Mouse (Mus musculus) embryonic facial prominence, embryonic 15.5 days (tissue): Measurements from ENCODE around the gene Tspan5. TPM values are rescaled to one million over a fixed set of nuclear protein-coding genes. Genes with fewer than 3 reads are reported as not detected.

Source experiments
- ATAC-seq: fragments of 200-750 bp; cut with Nextera tagmentation; 2 replicates; pipeline ENCODE4 v1.8.0; 2017; ENCODE audit warnings: low read depth, moderate TSS enrichment; ENCODE audit not compliant: insufficient number of reproducible peaks, low FRiP score, low TSS enrichment
- H3K27ac ChIP-seq: fragments of 300-500 bp; sonication (generic); replicated peaks from 2 replicates; pipeline ENCODE4 v1.5.1; 2015; ENCODE audit warnings: mild to moderate bottlenecking, inconsistent platforms
- H3K27me3 ChIP-seq: fragments of 300-500 bp; sonication (generic); 2 replicates; pipeline ENCODE4 v1.6.1; 2015; ENCODE audit warnings: inconsistent platforms
- H3K36me3 ChIP-seq: fragments of 300-500 bp; sonication (generic); 2 replicates; pipeline ENCODE4 v1.6.1; 2015; ENCODE audit warnings: mild to moderate bottlenecking, inconsistent platforms
- H3K4me1 ChIP-seq: fragments of 300-500 bp; sonication (generic); 2 replicates; pipeline ENCODE4 v1.6.1; 2015; ENCODE audit warnings: inconsistent platforms
- H3K4me2 ChIP-seq: fragments of 300-500 bp; sonication (generic); replicated peaks from 2 replicates; pipeline ENCODE4 v1.6.1; 2015; ENCODE audit warnings: mild to moderate bottlenecking, inconsistent platforms
- H3K4me3 ChIP-seq: fragments of 300-500 bp; sonication (generic); replicated peaks from 2 replicates; pipeline ENCODE4 v1.5.1; 2015; ENCODE audit warnings: mild to moderate bottlenecking, inconsistent platforms
- H3K9ac ChIP-seq: fragments of 300-500 bp; sonication (generic); 2 replicates; pipeline ENCODE4 v1.6.1; 2015; ENCODE audit warnings: inconsistent platforms
- H3K9me3 ChIP-seq: fragments of 300-500 bp; sonication (generic); replicated peaks from 2 replicates; pipeline ENCODE4 v1.6.1; 2016; ENCODE audit warnings: inconsistent platforms
- WGBS: fragments of 180-500 bp; shearing (Covaris S2); methylation state at CpG from one replicate; pipeline ENCODE4 v1.1.7; 2015; 5-methylcytosine and 5-hydroxymethylcytosine counted together
- polyA plus RNA-seq: library from polyadenylated mRNA; unstranded; fragments of >200 nt; fragmentation: Nextera tagmentation; extraction: Ambion mirVana; gene quantifications from 2 replicates; pipeline ENCODE4 v1.2.1, GENCODE M21; 2015

The Tspan5 gene
- polyA plus RNA-seq, 1 experiment from 2014 or later = 42.7 TPM

DNA sequence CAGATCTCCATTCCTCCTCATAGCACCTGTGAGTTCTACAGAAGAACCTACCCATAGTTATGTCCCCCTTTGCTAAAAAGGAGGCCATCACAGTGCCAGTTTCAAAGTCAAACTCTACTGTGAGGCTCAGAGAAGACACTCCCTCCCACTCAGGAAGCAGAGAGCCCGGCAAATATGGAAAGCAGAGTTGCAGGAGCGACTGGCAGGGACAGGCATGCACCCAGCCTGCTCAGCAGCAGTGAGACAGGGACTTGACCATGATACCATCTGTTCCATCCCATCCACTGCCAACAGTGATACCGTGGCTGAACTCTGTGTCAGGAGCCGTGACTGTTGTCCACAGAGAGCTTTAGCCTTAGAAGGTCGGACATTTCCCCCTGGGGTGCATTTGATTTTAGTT lies 123.3 kb downstream of the Tspan5 start:
- Histone ChIP-seq H3K36me3 (0 out of 2 replicates have a peak, but pooled peaks cover 4% of the 10 kb centered on the region), H3K9me3 (no peaks in the 10 kb centered on the region), H3K4me1 (peaks cover 56% of the 10 kb centered on the region), H3K27ac (peak overlapping the region; percentile 85), H3K4me2 (no peak overlapping the region), H3K27me3 (no peaks in the 10 kb centered on the region), H3K4me3 (no peak overlapping the region), H3K9ac (no peak overlapping the region)
- WGBS = 70% methylated on average over 5 of the region's 5 CpGs
- ATAC-seq = no peak

DNA sequence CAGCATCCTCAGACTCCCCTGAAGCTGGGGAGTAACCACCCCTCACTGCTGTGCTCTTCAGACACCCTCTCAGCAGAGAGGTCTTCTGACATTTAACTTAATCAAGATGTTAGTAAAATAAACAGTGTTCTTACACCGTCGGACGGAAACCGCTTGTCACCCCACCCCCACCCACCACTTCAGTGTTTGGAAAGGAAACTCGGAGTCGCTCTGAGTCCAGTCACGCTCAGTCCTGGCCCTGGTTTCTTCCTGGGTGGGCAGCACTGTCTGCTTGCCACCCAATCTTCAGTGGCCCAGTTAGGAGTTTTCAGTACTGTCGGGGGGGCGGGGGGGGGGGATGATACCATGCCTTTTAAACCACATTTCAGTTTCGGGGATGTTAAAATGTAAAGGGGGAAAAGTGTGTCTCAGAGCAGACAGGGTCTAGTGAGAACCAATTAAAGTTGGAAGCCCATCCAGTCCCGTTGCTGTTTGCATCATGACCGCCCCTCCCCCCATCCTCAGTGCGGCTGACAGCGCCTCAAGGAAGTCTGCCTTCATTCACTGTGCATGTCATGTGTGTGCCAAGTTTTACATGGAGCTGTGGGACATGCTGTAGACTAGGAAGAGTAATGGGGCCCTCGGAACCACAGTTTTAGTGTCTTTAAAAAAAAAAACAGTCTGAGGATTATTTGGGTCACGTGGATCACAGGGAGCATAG lies 125.3 kb downstream of the Tspan5 start:
- 59% methylated on average over 16 of the region's 16 CpGs for WGBS
- Histone ChIP-seq H3K27me3 (no peaks in the 10 kb centered on the region), H3K4me2 (no peak overlapping the region), H3K9me3 (no peaks in the 10 kb centered on the region), H3K9ac (no peak overlapping the region), H3K27ac (no peak overlapping the region), H3K4me1 (peaks cover 40% of the 10 kb centered on the region), H3K4me3 (no peak overlapping the region), H3K36me3 (0 out of 2 replicates have a peak, but pooled peaks cover 4% of the 10 kb centered on the region)
- ATAC-seq = no peak

DNA sequence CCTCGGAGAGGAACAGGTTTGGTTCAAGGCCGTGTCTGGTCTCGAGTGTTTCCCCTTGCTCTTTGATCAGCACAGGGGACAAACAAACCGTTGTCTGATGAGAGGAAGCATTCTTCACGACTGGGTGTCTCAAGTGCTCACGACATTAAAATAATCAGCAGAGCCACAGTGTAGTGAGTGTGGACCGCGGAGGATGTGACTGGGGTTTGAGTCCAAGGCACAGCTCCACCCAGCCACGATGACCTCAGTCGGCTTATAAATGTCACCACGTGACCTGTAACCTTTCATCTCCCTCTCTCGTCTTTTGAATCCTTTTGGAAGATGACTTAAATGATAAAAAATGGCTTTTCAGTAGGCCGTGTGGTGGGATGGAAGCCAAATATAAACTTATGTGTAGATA lies 126.4 kb downstream of the Tspan5 start:
- H3K4me2 ChIP-seq = no peak overlapping the region
- H3K9me3 ChIP-seq = no peaks in the 10 kb centered on the region
- no peak overlapping the region for H3K27ac ChIP-seq
- no peak for ATAC-seq
- no peaks in the 10 kb centered on the region for H3K27me3 ChIP-seq
- 58% methylated on average over 13 of the region's 13 CpGs for WGBS
- peaks cover 40% of the 10 kb centered on the region for H3K4me1 ChIP-seq
- H3K9ac ChIP-seq = no peak overlapping the region
- no peak overlapping the region for H3K4me3 ChIP-seq
- H3K36me3 ChIP-seq = peaks cover 9% of the 10 kb centered on the region; the same call in 1 of the 2 replicates

DNA sequence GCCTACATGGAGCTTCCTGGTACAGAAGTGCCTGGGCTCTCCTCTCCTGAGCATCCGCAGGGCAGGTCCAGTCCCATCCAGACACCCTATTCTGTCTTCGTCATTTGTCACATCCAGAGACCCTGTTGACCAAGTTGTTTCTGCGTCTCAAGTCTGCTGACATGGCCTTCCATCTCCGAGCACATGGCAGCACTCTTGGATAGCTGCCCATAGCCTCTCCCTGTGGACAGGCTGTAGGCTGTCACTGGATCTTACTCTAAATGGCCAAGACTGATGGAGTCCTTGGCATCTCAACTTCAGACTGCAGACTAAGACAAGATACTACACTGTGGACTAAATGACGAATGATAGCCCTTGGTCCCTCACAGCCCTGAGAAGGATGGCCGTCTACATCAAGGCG lies 133.3 kb downstream of the Tspan5 start:
- Histone ChIP-seq H3K4me3 (no peak overlapping the region), H3K4me2 (no peak overlapping the region), H3K9me3 (no peaks in the 10 kb centered on the region), H3K27ac (no peak overlapping the region), H3K36me3 (peaks cover 8% of the 10 kb centered on the region; the same call in 1 of the 2 replicates), H3K9ac (no peak overlapping the region), H3K27me3 (no peaks in the 10 kb centered on the region), H3K4me1 (peaks cover 22% of the 10 kb centered on the region)
- WGBS = 92% methylated on average over 7 of the region's 7 CpGs
- 0 out of 2 replicates have a peak, but pooled peaks have one; percentile 6 for ATAC-seq

DNA sequence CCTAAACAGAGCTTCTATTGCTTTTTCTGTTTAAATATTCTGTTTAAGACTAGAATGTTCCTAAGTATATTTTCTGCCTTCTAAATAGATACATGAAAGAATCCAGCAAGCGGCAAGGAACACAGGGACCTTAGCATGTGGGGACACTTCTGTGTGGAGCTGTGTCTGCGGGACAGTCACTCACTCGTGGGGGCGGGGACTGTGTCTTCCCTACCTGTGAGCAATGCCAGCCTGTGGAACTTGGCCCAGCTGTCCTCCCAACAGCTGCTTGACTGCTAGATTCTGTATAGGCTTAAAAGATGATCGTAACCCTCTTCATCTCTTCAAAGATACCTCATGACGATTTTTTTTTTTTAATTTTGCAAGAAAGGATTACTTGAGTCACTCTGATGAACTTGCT lies 133.9 kb downstream of the Tspan5 start:
- Histone ChIP-seq H3K9ac (no peak overlapping the region), H3K4me2 (no peak overlapping the region), H3K9me3 (no peaks in the 10 kb centered on the region), H3K36me3 (peaks cover 8% of the 10 kb centered on the region; the same call in 1 of the 2 replicates), H3K4me1 (peaks cover 22% of the 10 kb centered on the region), H3K4me3 (no peak overlapping the region), H3K27me3 (no peaks in the 10 kb centered on the region), H3K27ac (0 out of 2 replicates have a peak overlapping the region, but pooled peaks have one; percentile 34)
- ATAC-seq = no peak
- 77% methylated on average over 6 of the region's 6 CpGs for WGBS

DNA sequence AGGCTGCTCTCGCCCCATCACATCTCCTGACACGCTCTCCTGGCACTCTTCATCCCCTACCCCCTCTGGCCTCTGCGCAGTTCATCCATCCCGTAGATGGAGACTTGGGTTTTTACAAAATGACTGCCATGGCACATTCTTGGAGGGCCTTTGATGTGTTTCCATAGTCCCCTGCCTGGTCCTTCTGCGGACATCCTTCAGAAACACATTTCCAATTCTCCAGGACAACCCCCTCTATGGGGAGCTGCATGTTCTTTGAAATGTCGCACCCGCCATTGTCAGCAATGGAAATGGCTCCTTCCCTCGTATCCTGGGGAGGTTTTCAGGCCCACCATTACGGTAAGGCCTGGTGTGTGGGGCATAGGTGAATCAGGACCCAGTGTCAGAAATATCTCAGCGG lies 134.4 kb downstream of the Tspan5 start:
- H3K4me1 ChIP-seq = peaks cover 22% of the 10 kb centered on the region
- H3K9me3 ChIP-seq = no peaks in the 10 kb centered on the region
- no peaks in the 10 kb centered on the region for H3K27me3 ChIP-seq
- ATAC-seq = no peak
- peaks cover 8% of the 10 kb centered on the region; the same call in 1 of the 2 replicates for H3K36me3 ChIP-seq
- H3K27ac ChIP-seq = 0 out of 2 replicates have a peak overlapping the region, but pooled peaks have one; percentile 55
- 75% methylated on average over 10 of the region's 10 CpGs for WGBS
- H3K4me3 ChIP-seq = no peak overlapping the region
- H3K9ac ChIP-seq = no peak overlapping the region
- no peak overlapping the region for H3K4me2 ChIP-seq

DNA sequence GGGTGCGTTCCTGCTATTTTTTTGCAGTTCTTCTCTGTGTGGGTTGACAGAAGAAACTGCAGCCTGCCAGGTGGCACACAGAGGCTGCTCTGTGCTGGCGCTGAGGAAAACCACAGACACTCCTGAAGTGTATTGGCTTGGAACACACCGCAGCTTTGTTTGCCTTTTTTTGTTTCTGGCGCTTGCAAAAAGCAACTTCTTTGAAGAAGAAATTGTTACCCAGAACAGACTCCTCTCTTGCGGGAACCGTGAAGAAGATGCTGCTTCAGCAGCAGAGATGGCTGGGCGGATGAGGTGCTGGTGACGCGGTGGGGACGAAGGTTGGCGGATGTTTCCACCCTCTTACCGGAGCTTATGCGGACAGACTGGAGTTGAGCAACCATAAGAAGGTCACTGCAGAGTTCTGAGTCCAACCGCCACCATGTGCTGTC lies 135.0 kb downstream of the Tspan5 start:
- H3K9me3 ChIP-seq = no peaks in the 10 kb centered on the region
- H3K9ac ChIP-seq = no peak overlapping the region
- 0 out of 2 replicates have a peak overlapping the region, but pooled peaks have one; percentile 15 for H3K4me2 ChIP-seq
- no peak for ATAC-seq
- WGBS = 62% methylated on average over 14 of the region's 14 CpGs
- H3K36me3 ChIP-seq = peaks cover 8% of the 10 kb centered on the region; the same call in 1 of the 2 replicates
- peaks cover 22% of the 10 kb centered on the region for H3K4me1 ChIP-seq
- H3K27ac ChIP-seq = peak overlapping the region; percentile 55; the same call in 1 of the 2 replicates
- no peaks in the 10 kb centered on the region for H3K27me3 ChIP-seq
- H3K4me3 ChIP-seq = no peak overlapping the region

DNA sequence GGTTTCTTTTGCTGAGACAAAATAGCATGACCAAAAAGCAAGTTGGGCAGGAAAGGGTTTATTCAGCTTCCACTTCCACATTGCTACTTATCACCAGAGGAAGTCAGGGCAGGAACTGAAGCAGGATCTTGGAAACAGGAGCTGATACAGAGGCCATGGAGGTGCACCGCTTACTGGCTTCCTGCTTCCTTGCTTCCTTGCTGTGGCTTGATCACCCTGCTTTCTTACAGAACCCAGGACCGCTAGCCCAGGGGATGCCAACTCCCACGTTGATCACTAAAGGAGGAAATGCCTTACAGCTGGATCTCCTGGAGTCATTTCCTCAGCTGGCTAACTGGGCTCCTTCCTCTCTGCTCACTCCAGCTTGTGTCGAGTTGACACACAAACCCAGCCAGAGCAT lies 135.7 kb downstream of the Tspan5 start:
- 49% methylated on average over 4 of the region's 4 CpGs for WGBS
- H3K27me3 ChIP-seq = no peaks in the 10 kb centered on the region
- no peak for ATAC-seq
- no peak overlapping the region for H3K9ac ChIP-seq
- 0 out of 2 replicates have a peak overlapping the region, but pooled peaks have one; percentile 55 for H3K27ac ChIP-seq
- no peaks in the 10 kb centered on the region for H3K9me3 ChIP-seq
- H3K36me3 ChIP-seq = peaks cover 8% of the 10 kb centered on the region; the same call in 1 of the 2 replicates
- no peak overlapping the region for H3K4me3 ChIP-seq
- no peak overlapping the region for H3K4me2 ChIP-seq
- H3K4me1 ChIP-seq = peaks cover 22% of the 10 kb centered on the region

DNA sequence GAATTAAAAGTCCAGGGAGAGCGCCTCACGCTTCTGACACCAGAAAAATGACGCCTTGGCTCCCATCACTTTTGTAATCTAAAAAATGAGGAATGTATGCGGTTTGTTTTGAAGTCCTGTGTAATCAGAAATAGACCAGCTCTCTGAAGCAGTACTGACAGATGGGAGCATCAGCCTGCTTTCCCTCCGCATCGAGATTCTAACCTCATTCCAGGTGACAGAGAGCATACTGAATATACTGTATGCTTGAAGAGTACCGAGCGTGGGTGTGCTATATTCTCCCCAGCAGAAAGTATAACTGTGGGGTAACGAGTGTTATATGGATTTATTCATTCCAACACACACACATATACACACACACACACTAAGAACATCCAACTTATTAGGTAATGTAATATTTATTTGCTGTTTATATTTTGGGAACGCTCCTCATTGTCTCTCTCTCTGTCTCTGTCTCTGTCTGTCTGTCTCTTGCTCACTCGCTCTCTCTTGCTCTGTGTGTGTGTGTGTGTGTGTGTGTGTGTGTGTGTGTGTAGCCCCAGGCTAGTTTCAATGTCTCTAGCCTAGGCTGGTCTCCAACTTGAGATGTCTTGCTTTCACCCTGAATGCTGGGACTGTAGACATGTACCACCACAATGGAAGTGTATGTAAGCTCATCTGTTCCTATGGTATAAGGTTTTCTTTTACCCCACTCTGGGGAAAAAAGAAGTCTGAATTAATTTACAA lies 139.2 kb downstream of the Tspan5 start:
- no peak overlapping the region for H3K27ac ChIP-seq
- H3K4me3 ChIP-seq = no peak overlapping the region
- no peak overlapping the region for H3K9ac ChIP-seq
- H3K27me3 ChIP-seq = no peaks in the 10 kb centered on the region
- ATAC-seq = no peak
- peaks cover 14% of the 10 kb centered on the region for H3K4me1 ChIP-seq
- H3K36me3 ChIP-seq = no peaks in the 10 kb centered on the region
- 78% methylated on average over 11 of the region's 11 CpGs for WGBS
- no peak overlapping the region for H3K4me2 ChIP-seq
- H3K9me3 ChIP-seq = no peaks in the 10 kb centered on the region

DNA sequence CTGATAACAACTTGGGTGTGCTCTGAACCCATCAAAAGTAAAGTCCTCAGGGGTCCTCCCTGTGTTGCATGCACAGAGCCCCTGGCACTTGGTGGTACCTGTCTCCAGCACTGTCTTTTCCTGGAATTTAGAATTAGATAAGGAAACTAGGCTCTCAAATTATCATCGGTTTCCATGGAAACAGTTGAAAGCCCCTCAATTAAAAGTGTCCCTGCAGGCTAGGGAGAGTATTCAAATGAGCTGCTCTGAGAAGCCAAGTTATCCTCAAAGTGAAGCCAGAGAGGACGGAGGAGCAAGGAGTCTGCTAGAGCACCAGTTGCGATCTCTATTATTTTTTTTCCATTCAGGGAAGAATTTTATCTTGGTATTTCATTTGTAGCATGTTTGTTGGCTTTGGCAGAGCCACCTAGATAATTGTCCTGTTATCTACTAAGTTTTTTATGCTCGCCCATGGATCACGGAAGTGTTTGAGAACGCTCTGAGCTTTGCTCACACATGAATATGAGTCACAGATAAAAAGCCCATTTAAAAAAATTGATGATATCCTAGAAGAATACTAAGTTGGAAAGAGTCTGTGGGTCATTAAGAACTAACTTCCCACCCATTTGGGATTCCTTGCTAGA lies 139.8 kb downstream of the Tspan5 start:
- Histone ChIP-seq H3K9ac (no peak overlapping the region), H3K27ac (no peak overlapping the region), H3K4me2 (no peak overlapping the region), H3K4me1 (peaks cover 7% of the 10 kb centered on the region), H3K36me3 (no peaks in the 10 kb centered on the region), H3K27me3 (no peaks in the 10 kb centered on the region), H3K9me3 (no peaks in the 10 kb centered on the region), H3K4me3 (no peak overlapping the region)
- ATAC-seq = no peak
- 68% methylated on average over 6 of the region's 6 CpGs for WGBS

DNA sequence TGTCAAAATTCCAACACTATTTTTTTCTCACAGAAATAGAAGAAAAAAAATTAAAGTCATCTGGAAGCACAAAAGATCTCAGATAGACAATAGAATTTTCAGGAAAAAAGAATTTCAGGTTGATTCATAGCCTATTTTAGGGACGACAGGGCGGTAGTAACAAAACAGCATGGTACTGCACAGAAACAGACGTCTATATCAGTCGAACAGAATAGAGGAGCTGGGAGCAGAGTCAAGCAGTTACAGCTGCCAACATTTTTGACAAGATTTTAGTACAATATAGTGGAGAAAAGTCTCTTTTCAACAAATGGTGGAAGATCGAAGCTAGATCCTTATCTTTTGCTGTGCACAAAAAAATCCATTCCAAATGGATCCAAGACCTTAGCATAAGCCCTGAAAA lies 144.1 kb downstream of the Tspan5 start:
- Histone ChIP-seq H3K4me1 (peaks cover 10% of the 10 kb centered on the region), H3K36me3 (no peaks in the 10 kb centered on the region), H3K27me3 (no peaks in the 10 kb centered on the region), H3K27ac (no peak overlapping the region), H3K9me3 (no peaks in the 10 kb centered on the region), H3K9ac (no peak overlapping the region), H3K4me3 (no peak overlapping the region), H3K4me2 (no peak overlapping the region)
- WGBS = 88% methylated on average over 5 of the region's 5 CpGs
- no peak for ATAC-seq
